Mouse (Mus musculus): ENCODE results near the gene Phf21a. TPM values are rescaled to one million over a fixed set of nuclear protein-coding genes. Genes with fewer than 3 reads are reported as not detected.

The Phf21a gene
- polyA plus RNA-seq, 2 experiments = 1.8 to 4.7 TPM

DNA sequence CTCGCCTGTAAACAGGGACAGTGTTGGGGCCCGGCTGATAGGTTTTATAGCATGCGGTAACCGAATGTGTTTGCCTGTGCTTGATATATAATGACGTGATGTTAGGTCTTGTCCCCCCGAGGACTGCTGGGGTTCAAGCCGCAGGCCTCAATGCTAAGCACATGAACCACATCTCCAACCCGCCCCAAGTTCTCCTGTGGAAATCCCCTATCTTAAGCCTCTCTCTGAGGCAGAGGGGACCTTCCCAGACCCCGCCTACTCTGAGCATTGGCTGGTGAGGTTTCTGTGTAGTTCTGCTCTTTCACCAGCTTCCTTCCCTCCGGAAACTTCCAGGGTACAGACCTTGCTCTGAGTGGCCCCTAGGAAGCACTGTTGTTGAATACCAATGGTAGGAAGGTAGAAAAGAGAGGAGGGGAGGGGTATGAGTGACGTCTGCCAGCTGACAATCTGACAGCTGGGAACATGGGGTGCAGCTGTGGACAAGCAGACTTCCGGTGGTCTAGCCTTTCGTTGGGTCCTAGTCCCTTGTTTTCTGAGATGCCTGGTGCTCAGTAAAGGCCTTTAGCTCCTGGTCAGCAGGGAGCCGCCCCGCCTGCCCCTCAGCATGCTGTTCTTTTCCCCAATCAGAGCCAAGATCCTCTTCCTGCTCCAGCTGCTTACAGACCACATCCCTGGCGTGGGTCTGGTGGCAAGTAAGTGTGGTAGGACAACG, 287.0 kb downstream of the Phf21a start:
- DNase-seq (ENCODE audit: low read depth in 3 of 3, low spot score in 3 of 3) (no peak), ATAC-seq (ENCODE audit: insufficient read depth) (no peak)
- H3K9me3 ChIP-seq (ENCODE audit: control insufficient read depth, low read length) = no peaks in the 10 kb centered on the region
- TF ChIP-seq EP300 (IDR thresholded peaks at IDR 0.05; ENCODE audit: low read depth) = no peak
- no peak for TF ChIP-seq CTCF (IDR thresholded peaks at IDR 0.05; ENCODE audit: low read depth)
- H3K27me3 ChIP-seq (ENCODE audit: control insufficient read depth, insufficient read depth, low read length) = no peaks in the 10 kb centered on the region
- WGBS (ENCODE audit: insufficient replicate concordance) = 77% methylated on average over 17 of the region's 17 CpGs
- H3K4me3 ChIP-seq (ENCODE audit: insufficient read depth in 1 of 2, low read depth in 2 of 2, low read length in 2 of 2) = no peak overlapping the region
- no peak overlapping the region for H3K27ac ChIP-seq
- H3K4me1 ChIP-seq (replicated peaks; ENCODE audit: control insufficient read depth in 2 of 2, insufficient read depth in 2 of 2, low read length in 1 of 2) = peaks cover 0 to 7% of the 10 kb centered on the region in 2 experiments; a peak in 3 of 4 replicates
- H3K9ac ChIP-seq (replicated peaks) = no peak overlapping the region
- peaks cover 6% of the 10 kb centered on the region; the same call in 1 of the 2 replicates for H3K36me3 ChIP-seq (replicated peaks; ENCODE audit: control insufficient read depth, insufficient read depth, low read depth)
- H3K4me2 ChIP-seq (ENCODE audit: low read depth) = no peak overlapping the region

DNA sequence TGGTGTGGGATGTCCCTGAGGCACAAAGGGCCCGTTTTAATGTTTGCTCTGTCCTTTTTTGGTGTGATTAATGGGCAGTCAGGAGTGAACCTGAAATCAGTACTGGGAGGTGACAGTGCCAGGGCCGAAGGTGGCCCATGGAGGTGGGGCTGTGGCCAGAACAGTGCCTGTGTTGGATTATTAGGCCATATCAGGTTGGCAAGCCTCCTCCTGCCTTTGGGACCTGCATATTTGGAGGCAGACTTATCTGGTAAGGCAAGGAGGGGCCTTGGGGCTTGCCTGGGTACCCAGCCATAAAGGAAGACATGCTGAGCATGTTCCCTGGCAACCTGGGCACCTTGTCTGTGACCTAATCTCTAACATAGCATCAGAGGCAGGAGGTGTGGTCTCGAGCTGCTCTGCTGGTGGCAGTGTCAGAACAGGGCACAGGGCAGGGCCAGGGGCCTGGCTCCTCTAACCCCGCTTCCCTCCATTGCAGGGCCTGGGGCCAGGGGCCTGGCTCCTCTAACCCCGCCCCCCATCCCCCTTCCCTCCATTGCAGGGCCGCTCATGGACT, 287.7 kb downstream of the Phf21a start:
- WGBS (ENCODE audit: insufficient replicate concordance) = 69% methylated on average over 6 of the region's 6 CpGs
- Histone ChIP-seq H3K4me2 (ENCODE audit: low read depth) (no peak overlapping the region), H3K27ac (no peak overlapping the region), H3K9ac (replicated peaks) (no peak overlapping the region), H3K4me3 (ENCODE audit: insufficient read depth in 1 of 2, low read depth in 2 of 2, low read length in 2 of 2) (no peak overlapping the region), H3K9me3 (ENCODE audit: control insufficient read depth, low read length) (no peaks in the 10 kb centered on the region), H3K4me1 (replicated peaks; ENCODE audit: control insufficient read depth in 2 of 2, insufficient read depth in 2 of 2, low read length in 1 of 2) (peaks cover 0 to 7% of the 10 kb centered on the region in 2 experiments; a peak in 3 of 4 replicates), H3K27me3 (ENCODE audit: control insufficient read depth, insufficient read depth, low read length) (no peaks in the 10 kb centered on the region), H3K36me3 (replicated peaks; ENCODE audit: control insufficient read depth, insufficient read depth, low read depth) (peaks cover 6% of the 10 kb centered on the region; the same call in 1 of the 2 replicates)
- TF ChIP-seq EP300 (IDR thresholded peaks at IDR 0.05; ENCODE audit: low read depth) (no peak), CTCF (IDR thresholded peaks at IDR 0.05; ENCODE audit: low read depth) (no peak)
- DNase-seq (ENCODE audit: low read depth in 3 of 3, low spot score in 3 of 3) (no peak), ATAC-seq (ENCODE audit: insufficient read depth) (no peak)

DNA sequence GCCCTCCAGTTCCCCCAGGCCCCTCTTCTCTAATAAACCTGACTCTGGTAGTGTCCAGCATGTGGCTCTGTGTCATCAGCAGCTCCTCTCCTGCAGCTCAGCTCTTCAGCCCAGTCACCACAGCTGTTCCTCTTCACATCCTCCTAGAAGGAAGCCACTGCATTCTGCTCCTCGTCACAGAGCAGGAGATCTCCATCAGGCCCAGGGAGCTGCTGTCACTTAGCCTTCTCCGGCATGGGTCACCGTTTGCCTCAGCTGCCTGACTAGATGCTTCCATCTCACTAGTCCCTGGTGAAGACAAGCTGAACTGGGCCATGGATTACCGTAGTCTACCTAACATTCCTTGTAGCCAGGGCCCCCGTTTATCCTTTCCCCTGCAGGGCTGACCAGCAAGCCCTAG, 288.2 kb downstream of the Phf21a start:
- H3K4me1 ChIP-seq (replicated peaks; ENCODE audit: control insufficient read depth in 2 of 2, insufficient read depth in 2 of 2, low read length in 1 of 2) = peaks cover 0 to 4% of the 10 kb centered on the region in 2 experiments; a peak in 3 of 4 replicates
- peaks cover 6% of the 10 kb centered on the region; the same call in 1 of the 2 replicates for H3K36me3 ChIP-seq (replicated peaks; ENCODE audit: control insufficient read depth, insufficient read depth, low read depth)
- ATAC-seq (ENCODE audit: insufficient read depth) (no peak), DNase-seq (ENCODE audit: low read depth in 3 of 3, low spot score in 3 of 3) (no peak)
- WGBS (ENCODE audit: insufficient replicate concordance) = 81% methylated on average over 5 of the region's 5 CpGs
- TF ChIP-seq EP300 (IDR thresholded peaks at IDR 0.05; ENCODE audit: low read depth) (no peak), CTCF (IDR thresholded peaks at IDR 0.05; ENCODE audit: low read depth) (no peak)
- H3K27me3 ChIP-seq (ENCODE audit: control insufficient read depth, insufficient read depth, low read length) = no peaks in the 10 kb centered on the region
- no peaks in the 10 kb centered on the region for H3K9me3 ChIP-seq (ENCODE audit: control insufficient read depth, low read length)
- no peak overlapping the region for H3K4me3 ChIP-seq (ENCODE audit: insufficient read depth in 1 of 2, low read depth in 2 of 2, low read length in 2 of 2)
- H3K4me2 ChIP-seq (ENCODE audit: low read depth) = no peak overlapping the region
- no peak overlapping the region for H3K9ac ChIP-seq (replicated peaks)
- no peak overlapping the region for H3K27ac ChIP-seq

DNA sequence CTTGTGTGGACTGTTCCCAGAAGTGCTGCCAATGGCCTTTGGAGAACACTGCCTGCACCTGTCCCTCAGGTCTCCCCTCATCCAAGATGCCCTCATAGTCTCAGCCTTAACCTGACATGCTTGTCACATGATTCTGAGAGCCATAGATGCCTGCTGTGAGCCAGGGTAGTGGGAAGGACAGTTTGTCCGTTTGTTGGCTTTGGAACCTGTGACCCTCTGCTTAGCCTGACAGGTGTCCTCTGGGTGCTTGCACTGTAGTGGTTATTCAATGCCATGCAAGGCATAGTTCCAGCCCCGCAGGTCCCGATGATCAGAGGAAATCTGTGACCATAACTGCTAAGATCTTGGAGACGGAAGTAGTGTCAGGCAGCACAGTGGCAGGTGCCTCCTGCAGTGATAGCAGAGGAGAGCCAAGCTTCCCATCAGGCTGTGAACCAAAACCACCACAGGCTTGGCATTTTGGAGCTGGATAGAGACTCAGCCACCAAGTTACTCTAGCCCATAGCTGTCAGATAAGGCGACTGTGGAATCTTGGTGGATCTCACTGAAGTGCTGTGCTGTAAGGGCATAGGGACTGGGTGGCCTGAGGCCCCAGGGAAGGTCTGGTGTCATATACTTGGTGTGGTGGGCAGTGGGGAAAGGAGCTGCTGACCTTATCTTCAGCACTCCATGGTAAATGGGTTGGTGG, 289.1 kb downstream of the Phf21a start, which contains the start of gene 1700029I15Rik:
1700029I15Rik (plus strand) TSS at position 638 of the 688 bp plus-strand sequence.
- no peak within 1 kb of the TSS for H3K27ac ChIP-seq
- ATAC-seq (ENCODE audit: insufficient read depth) (no peak), DNase-seq (ENCODE audit: low read depth in 3 of 3, low spot score in 3 of 3) (no peak)
- peaks cover 6% of the 10 kb centered on the region; the same call in 1 of the 2 replicates for H3K36me3 ChIP-seq (replicated peaks; ENCODE audit: control insufficient read depth, insufficient read depth, low read depth)
- H3K4me3 ChIP-seq (ENCODE audit: insufficient read depth in 1 of 2, low read depth in 2 of 2, low read length in 2 of 2) = no peak within 1 kb of the TSS
- no peaks in the 10 kb centered on the region for H3K4me1 ChIP-seq (replicated peaks; ENCODE audit: control insufficient read depth in 2 of 2, insufficient read depth in 2 of 2, low read length in 1 of 2)
- no peak for TF ChIP-seq CTCF (IDR thresholded peaks at IDR 0.05; ENCODE audit: low read depth)
- TF ChIP-seq EP300 (IDR thresholded peaks at IDR 0.05; ENCODE audit: low read depth) = no peak
- no peaks in the 10 kb centered on the region; the same call in 1 of the 2 replicates for H3K27me3 ChIP-seq (ENCODE audit: control insufficient read depth, insufficient read depth, low read length)
- no peak within 1 kb of the TSS for H3K4me2 ChIP-seq (ENCODE audit: low read depth)
- H3K9me3 ChIP-seq (ENCODE audit: control insufficient read depth, low read length) = no peaks in the 10 kb centered on the region
- WGBS (ENCODE audit: insufficient replicate concordance) = 70% methylated on average over 5 of the region's 5 CpGs
- H3K9ac ChIP-seq (replicated peaks) = no peak within 1 kb of the TSS

DNA sequence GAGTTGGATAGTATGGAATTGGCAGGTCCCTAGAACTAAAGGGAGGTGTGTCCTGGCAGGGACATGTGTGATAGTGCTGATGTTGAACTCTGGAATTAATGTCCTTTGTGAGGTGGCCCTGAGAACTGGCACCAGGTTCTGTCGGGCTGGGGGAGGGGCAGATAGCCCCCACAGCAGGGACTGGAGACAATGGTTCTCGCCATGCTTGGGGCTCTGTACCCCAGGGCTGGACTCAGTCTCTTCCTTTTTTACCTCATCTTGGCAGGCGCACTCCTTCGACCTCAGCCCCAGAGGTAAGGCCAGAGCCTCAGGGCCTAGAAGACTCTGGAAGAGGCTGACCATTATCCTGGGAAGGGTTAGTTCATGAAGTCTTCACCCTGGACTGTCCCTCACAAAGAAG, 289.8 kb downstream of the Phf21a start:
- TF ChIP-seq CTCF (IDR thresholded peaks at IDR 0.05; ENCODE audit: low read depth) = no peak
- no peak for TF ChIP-seq EP300 (IDR thresholded peaks at IDR 0.05; ENCODE audit: low read depth)
- H3K4me1 ChIP-seq (replicated peaks; ENCODE audit: control insufficient read depth in 2 of 2, insufficient read depth in 2 of 2, low read length in 1 of 2) = no peaks in the 10 kb centered on the region

More for the DNA sequence above, 289.8 kb downstream of the Phf21a start:
- Histone ChIP-seq H3K36me3 (replicated peaks; ENCODE audit: control insufficient read depth, insufficient read depth, low read depth) (peaks cover 6% of the 10 kb centered on the region; the same call in 1 of the 2 replicates), H3K9me3 (ENCODE audit: control insufficient read depth, low read length) (no peaks in the 10 kb centered on the region), H3K27me3 (ENCODE audit: control insufficient read depth, insufficient read depth, low read length) (peaks cover 3% of the 10 kb centered on the region), H3K9ac (replicated peaks) (no peak overlapping the region), H3K4me3 (ENCODE audit: insufficient read depth in 1 of 2, low read depth in 2 of 2, low read length in 2 of 2) (no peak overlapping the region), H3K4me2 (ENCODE audit: low read depth) (no peak overlapping the region), H3K27ac (no peak overlapping the region)
- WGBS (ENCODE audit: insufficient replicate concordance) = 77% methylated on average over 4 of the region's 4 CpGs
- ATAC-seq (ENCODE audit: insufficient read depth) (no peak), DNase-seq (ENCODE audit: low read depth in 3 of 3, low spot score in 3 of 3) (no peak)
